Mouse (Mus musculus) bone marrow macrophage, adult 2 months (primary cell): Measurements from ENCODE around the gene Tufm. TPM values are rescaled to one million over a fixed set of nuclear protein-coding genes. Genes with fewer than 3 reads are reported as not detected.

Experiments used
- H3K27ac ChIP-seq: 2 replicates; pipeline ENCODE4 v1.5.1; 2012; ENCODE audit warnings: low read depth, low read length; ENCODE audit not compliant: insufficient read depth
- H3K4me1 ChIP-seq: 2 replicates; pipeline ENCODE4 v1.6.1; 2012; ENCODE audit warnings: low read length; ENCODE audit not compliant: control insufficient read depth, insufficient read depth
- H3K4me3 ChIP-seq: 2 replicates; pipeline ENCODE4 v1.5.1; 2012; ENCODE audit warnings: mild to moderate bottlenecking, low read length, moderate library complexity; ENCODE audit not compliant: insufficient read depth
- CTCF ChIP-seq: IDR thresholded peaks from 2 replicates; pipeline ENCODE4 v1.5.1; 2012; ENCODE audit warnings: low read depth, mild to moderate bottlenecking, low read length, moderate library complexity
- POLR2A ChIP-seq: IDR thresholded peaks from 2 replicates; pipeline ENCODE4 v1.6.1; 2012; ENCODE audit warnings: mild to moderate bottlenecking, low read depth, low read length, borderline replicate concordance
- polyA plus RNA-seq: library from polyadenylated mRNA; stranded (reverse); fragments of >200 nt; gene quantifications from 2 replicates; pipeline ENCODE4 v1.2.4, GENCODE M21; 2012; ENCODE audit not compliant: missing spikeins, insufficient read depth, insufficient read length

Tufm gene
- polyA plus RNA-seq, 1 experiment, result 41.0 TPM

DNA sequence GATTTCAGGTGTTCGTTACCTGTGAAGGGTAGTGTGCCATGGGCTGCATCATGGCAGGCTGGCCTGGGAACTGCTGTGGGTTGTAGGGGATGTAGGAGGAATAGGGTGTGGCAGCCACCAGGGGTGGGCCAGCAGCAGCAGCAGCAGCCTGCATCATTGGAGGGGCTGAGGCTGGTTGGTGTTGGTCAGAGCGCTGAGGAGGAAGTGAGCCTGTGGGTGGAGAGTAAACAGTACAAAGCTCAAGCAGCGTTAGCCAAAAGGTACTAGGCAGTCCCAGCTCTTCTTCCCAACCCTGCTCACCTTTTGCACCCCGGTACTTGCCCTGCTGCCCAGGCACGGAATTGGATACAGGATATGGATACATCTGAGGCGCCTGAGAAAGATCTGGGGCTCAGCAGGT is 7.0 kb downstream of the Tufm start:
- H3K4me1 ChIP-seq, result no peaks in the 10 kb centered on the region
- H3K27ac ChIP-seq, result no peak overlapping the region
- H3K4me3 ChIP-seq, result no peak overlapping the region
- no peak for TF ChIP-seq POLR2A
- no peak for TF ChIP-seq CTCF

GRCm38 (mm10) chr7:126496475-126496874 is 9.3 kb downstream of the Tufm start:
- no peak overlapping the region for H3K27ac ChIP-seq
- no peak for TF ChIP-seq POLR2A
- TF ChIP-seq CTCF, result no peak

DNA sequence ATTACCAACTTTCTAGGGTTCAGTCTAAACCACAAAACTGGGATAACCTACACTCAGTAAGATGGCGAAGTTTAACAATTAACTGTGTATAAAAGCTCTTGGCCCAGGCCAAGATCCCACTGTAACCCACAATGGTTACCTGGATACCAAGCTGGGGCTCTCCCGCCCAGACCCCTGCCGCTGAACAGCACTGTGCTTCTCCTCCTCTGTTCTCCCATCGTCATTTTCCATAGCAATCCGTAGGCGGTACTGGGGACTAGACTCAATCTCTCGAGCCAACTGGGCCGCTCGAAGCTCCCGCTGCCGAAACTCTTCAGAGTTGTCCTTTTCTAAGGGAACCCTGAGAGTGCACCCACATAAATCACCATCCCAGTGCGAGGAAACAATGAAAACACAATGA is 10.8 kb downstream of the Tufm start:
- TF ChIP-seq POLR2A (no peak), CTCF (no peak)
- H3K4me3 ChIP-seq, result no peak overlapping the region
- H3K27ac ChIP-seq, result no peak overlapping the region
- peaks cover 2% of the 10 kb centered on the region; the same call in 1 of the 2 replicates for H3K4me1 ChIP-seq

More at GRCm38 (mm10) chr7:126496475-126496874, 9.3 kb downstream of the Tufm start:
- Histone ChIP-seq H3K4me1 (peaks cover 2% of the 10 kb centered on the region; the same call in 1 of the 2 replicates), H3K4me3 (no peak overlapping the region)

DNA sequence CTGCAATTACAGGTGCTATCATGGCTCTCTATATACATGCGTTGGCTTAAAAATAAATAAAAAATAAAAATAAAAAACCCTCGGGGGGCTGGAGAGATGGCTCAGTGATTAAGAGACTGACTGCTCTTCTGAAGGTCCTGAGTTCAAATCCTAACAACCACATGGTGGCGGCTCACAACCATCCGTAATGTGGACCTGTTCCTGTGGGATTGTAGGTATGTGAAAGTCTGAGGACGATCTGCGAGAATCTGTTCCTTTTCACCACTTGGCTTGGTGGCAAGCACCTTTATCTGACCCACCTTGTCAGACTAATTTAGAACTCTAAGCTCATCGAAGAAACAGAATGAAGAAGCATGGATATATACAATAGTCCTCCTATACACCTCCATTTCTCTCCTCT is 12.3 kb downstream of the Tufm start:
- no peak for TF ChIP-seq POLR2A
- Histone ChIP-seq H3K4me1 (peaks cover 7% of the 10 kb centered on the region), H3K4me3 (no peak overlapping the region), H3K27ac (no peak overlapping the region)

GRCm38 (mm10) chr7:126501684-126502022 is 14.5 kb downstream of the Tufm start:
- H3K4me3 ChIP-seq, result peak overlapping the region; percentile 90
- TF ChIP-seq POLR2A (no peak), CTCF (no peak)
- peaks cover 7% of the 10 kb centered on the region for H3K4me1 ChIP-seq
- H3K27ac ChIP-seq, result peak overlapping the region; percentile 92

GRCm38 (mm10) chr7:126502023-126502741 is 15.0 kb downstream of the Tufm start:
- H3K4me3 ChIP-seq, result peak overlapping the region; percentile 90
- TF ChIP-seq POLR2A (no peak), CTCF (no peak)
- H3K27ac ChIP-seq, result peak overlapping the region; percentile 97
- H3K4me1 ChIP-seq, result peaks cover 7% of the 10 kb centered on the region

- Histone ChIP-seq H3K27ac (peak overlapping the region; percentile 97), H3K4me1 (peaks cover 7% of the 10 kb centered on the region), H3K4me3 (peak overlapping the region; percentile 90)
- TF ChIP-seq POLR2A (no peak), CTCF (no peak)
Observed at GRCm38 (mm10) chr7:126502751-126503150, 15.6 kb downstream of the Tufm start.

DNA sequence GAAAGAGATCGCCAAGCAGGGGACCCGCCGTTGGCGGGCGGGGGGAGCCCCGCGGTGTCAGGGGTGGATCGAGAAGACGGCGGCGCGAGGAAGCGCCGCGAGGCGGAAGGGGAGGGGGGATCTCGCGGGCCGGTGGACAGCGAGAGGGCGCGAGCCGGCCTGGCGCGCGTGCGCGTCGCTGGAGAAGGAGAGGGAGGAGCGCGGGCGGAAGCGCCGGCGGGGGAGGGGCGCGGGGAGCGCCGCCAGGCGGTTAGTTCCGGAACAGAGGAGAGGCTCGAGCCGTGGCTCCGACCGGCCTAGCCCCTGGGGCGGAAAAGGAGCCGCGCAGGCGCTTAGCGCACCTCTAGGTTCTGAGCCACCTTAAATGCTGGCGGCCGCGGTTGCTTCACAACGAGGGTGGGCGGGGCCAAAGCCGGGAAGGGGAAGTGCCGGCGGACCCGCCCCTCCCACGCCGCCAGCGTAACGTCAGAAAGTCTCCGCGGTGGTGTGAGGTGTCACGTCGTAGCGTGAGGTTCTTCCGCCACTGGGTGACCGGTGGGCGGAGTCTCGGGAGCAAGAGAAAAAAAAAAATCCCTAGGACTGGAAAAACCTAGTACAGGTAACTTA is 16.2 kb downstream of the Tufm start, which contains the start of gene Atxn2l:
Gene Atxn2l (minus strand): TSS at position 165 of the 606 bp plus-strand sequence.
- Histone ChIP-seq H3K27ac (peak within 1 kb of the TSS; percentile 97), H3K4me1 (peaks cover 7% of the 10 kb centered on the region), H3K4me3 (peak within 1 kb of the TSS; percentile 90)
- no peak for TF ChIP-seq POLR2A
- no peak for TF ChIP-seq CTCF

DNA sequence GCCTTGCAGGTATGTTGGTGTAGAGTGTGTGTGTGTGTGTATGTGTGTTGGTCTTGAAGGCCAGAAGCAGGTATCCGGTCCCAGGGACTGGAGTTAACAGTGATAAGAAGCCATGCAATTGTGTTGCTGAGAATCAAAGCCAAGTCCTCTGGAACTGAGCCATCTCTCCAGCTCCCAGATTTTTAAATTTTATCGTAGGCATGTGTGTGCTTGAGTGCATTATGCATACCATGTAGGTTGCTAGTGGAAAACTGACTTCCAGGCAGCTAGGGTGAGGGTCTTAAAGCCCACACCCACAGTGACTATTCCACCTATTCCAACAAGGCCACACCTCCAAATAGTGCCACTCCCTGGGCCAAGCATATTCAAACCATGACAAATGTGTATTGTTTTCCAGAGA is 17.8 kb downstream of the Tufm start:
- Histone ChIP-seq H3K27ac (no peak overlapping the region), H3K4me1 (peaks cover 7% of the 10 kb centered on the region), H3K4me3 (no peak overlapping the region)
- TF ChIP-seq POLR2A, result no peak
- no peak for TF ChIP-seq CTCF

GRCm38 (mm10) chr7:126507126-126507778 is 20.1 kb downstream of the Tufm start:
- H3K27ac ChIP-seq, result no peak overlapping the region
- TF ChIP-seq CTCF, result no peak
- no peak for TF ChIP-seq POLR2A
- H3K4me3 ChIP-seq, result no peak overlapping the region
- H3K4me1 ChIP-seq, result peaks cover 5% of the 10 kb centered on the region; the same call in 1 of the 2 replicates
